Mouse (Mus musculus) ES-E14 (cell line): Measurements from ENCODE around the gene Nav3. TPM values are rescaled to one million over a fixed set of nuclear protein-coding genes. Genes with fewer than 3 reads are reported as not detected.
"Not testable (repeated sequence)": the region's sequence is repeated elsewhere in the genome, so short reads cannot be mapped to it uniquely, and the experiment has no call there.

Experiments used
- DNase-seq: peaks from one replicate; pipeline ENCODE4 v3.0.0-alpha.2; 2013; ENCODE audit warnings: low read depth, low spot score
- H3K27ac ChIP-seq: 2 replicates; pipeline ENCODE4 v1.5.1; 2012; ENCODE audit warnings: low read depth, mild to moderate bottlenecking, low read length, moderate library complexity, mixed read lengths; ENCODE audit not compliant: poor library complexity, insufficient read depth, severe bottlenecking
- H3K36me3 ChIP-seq: 2 replicates; pipeline ENCODE4 v1.6.1; 2012; ENCODE audit warnings: mild to moderate bottlenecking, low read length, moderate library complexity, mixed read lengths; ENCODE audit not compliant: control insufficient read depth, poor library complexity, insufficient read depth, severe bottlenecking
- H3K4me1 ChIP-seq, 2 experiments: fragments of 150-350 bp in 1 of 2; sonication (generic) in 1 of 2; 2 replicates each; pipeline ENCODE4 v1.6.1; 2012; ENCODE audit warnings: low read length in 2 of 2, mild to moderate bottlenecking in 1 of 2, mixed read lengths in 1 of 2; ENCODE audit not compliant: control insufficient read depth in 2 of 2, insufficient read depth in 2 of 2, poor library complexity in 1 of 2
- H3K4me3 ChIP-seq, 2 experiments: fragments of 150-350 bp in 1 of 2; sonication (generic) in 1 of 2; 2 replicates each; pipeline ENCODE4 v1.5.1; 2012; ENCODE audit warnings: low read length in 2 of 2, low read depth in 1 of 2, mild to moderate bottlenecking in 1 of 2, mixed read lengths in 1 of 2; ENCODE audit not compliant: insufficient read depth in 1 of 2, poor library complexity in 1 of 2, severe bottlenecking in 1 of 2
- H3K9ac ChIP-seq: 2 replicates; pipeline ENCODE4 v1.6.1; 2012; ENCODE audit warnings: low read depth, mild to moderate bottlenecking, low read length, mixed read lengths; ENCODE audit not compliant: poor library complexity, insufficient read depth, severe bottlenecking
- H3K9me3 ChIP-seq: fragments of 150-350 bp; sonication (generic); 2 replicates; pipeline ENCODE4 v1.6.1; 2012; ENCODE audit warnings: low read depth, mild to moderate bottlenecking, low read length; ENCODE audit not compliant: control insufficient read depth, insufficient read depth
- CHD2 ChIP-seq: IDR thresholded peaks from 2 replicates; pipeline ENCODE4 v1.6.1; 2014; ENCODE audit warnings: mild to moderate bottlenecking, low read depth, low read length, inconsistent platforms
- HCFC1 ChIP-seq: IDR thresholded peaks from 2 replicates; pipeline ENCODE4 v1.6.1; 2012; ENCODE audit warnings: low read length, inconsistent platforms, borderline replicate concordance; ENCODE audit not compliant: insufficient read depth
- MAFK ChIP-seq: IDR thresholded peaks from 2 replicates; pipeline ENCODE4 v1.6.1; 2014; ENCODE audit warnings: mild to moderate bottlenecking, low read depth, low read length, inconsistent platforms; ENCODE audit not compliant: insufficient read depth
- ZC3H11A ChIP-seq: IDR thresholded peaks from 2 replicates; pipeline ENCODE4 v1.6.1; 2012; ENCODE audit warnings: low read depth, mild to moderate bottlenecking, inconsistent platforms, low read length, borderline replicate concordance
- ZNF384 ChIP-seq: IDR thresholded peaks from 2 replicates; pipeline ENCODE4 v1.6.1; 2012; ENCODE audit warnings: low read depth, low read length, inconsistent platforms
- in situ Hi-C, 2 experiments: fragments of 600-800 bp; cut with MboI; formaldehyde crosslinking; loops; one replicate each; pipeline ENCODE4 v1.15.1; 2025; ENCODE audit warnings: low sequenced_read_pairs in 2 of 2, inconsistent platforms in 1 of 2; ENCODE audit not compliant: unreplicated experiment in 2 of 2
- total RNA-seq: library from RNA; depleted of rRNA; stranded (reverse); fragments of 300-350 nt; gene quantifications from 2 replicates; pipeline ENCODE4 v1.2.3, GENCODE M21; 2012

Nav3 gene
- total RNA-seq, 1 experiment = 1.4 TPM

GRCm38 (mm10) chr10:110386476-110387197 is 69.4 kb downstream of the Nav3 start:
- no peaks in the 10 kb centered on the region for H3K4me1 ChIP-seq
- in situ Hi-C loops = no loop called here
- no peak overlapping the region for H3K9ac ChIP-seq
- no peak overlapping the region for H3K4me3 ChIP-seq
- H3K27ac ChIP-seq = no peak overlapping the region
- no peaks in the 10 kb centered on the region for H3K36me3 ChIP-seq
- TF ChIP-seq ZC3H11A (no peak), ZNF384 (no peak), MAFK (no peak), HCFC1 (no peak), CHD2 (no peak)
- no peaks in the 10 kb centered on the region for H3K9me3 ChIP-seq
- no peak for DNase-seq

GRCm38 (mm10) chr10:110383506-110384229 is 72.3 kb downstream of the Nav3 start:
- H3K4me1 ChIP-seq, H3K27ac ChIP-seq, H3K4me3 ChIP-seq, H3K9me3 ChIP-seq, H3K36me3 ChIP-seq, H3K9ac ChIP-seq, in situ Hi-C loops, DNase-seq: not testable (repeated sequence)

- TF ChIP-seq CHD2 (no peak), MAFK (no peak), HCFC1 (no peak), ZC3H11A (no peak), ZNF384 (no peak)
- Histone ChIP-seq H3K4me3 (no peak overlapping the region), H3K9me3 (no peaks in the 10 kb centered on the region), H3K4me1 (no peaks in the 10 kb centered on the region), H3K36me3 (no peaks in the 10 kb centered on the region), H3K27ac (no peak overlapping the region), H3K9ac (no peak overlapping the region)
- in situ Hi-C loops = no loop called here
- no peak for DNase-seq
These were observed 75.2 kb downstream of the Nav3 start for GRCm38 (mm10) chr10:110380792-110381191.

GRCm38 (mm10) chr10:110372724-110373455 is 83.1 kb downstream of the Nav3 start:
- Histone ChIP-seq H3K4me1 (no peaks in the 10 kb centered on the region), H3K36me3 (no peaks in the 10 kb centered on the region), H3K9me3 (no peaks in the 10 kb centered on the region), H3K27ac (no peak overlapping the region), H3K9ac (no peak overlapping the region), H3K4me3 (no peak overlapping the region)
- in situ Hi-C loops = no loop called here
- no peak for TF ChIP-seq ZC3H11A
- no peak for TF ChIP-seq ZNF384
- TF ChIP-seq HCFC1 = no peak
- no peak for TF ChIP-seq CHD2
- no peak for TF ChIP-seq MAFK
- DNase-seq = no peak
